Mouse (Mus musculus) embryo, embryonic 11.5 days (tissue): ENCODE data around the gene Marco.

Source experiments
- DNase-seq: peaks from one replicate; pipeline ENCODE4 v3.0.0-alpha.2; 2012; ENCODE audit warnings: low read depth, low spot score

Gene Marco

GRCm38 (mm10) chr1:120504924-120505323 is at the start of gene Marco:
Gene Marco, minus strand, starts transcription at chr1:120505024.
- no peak for DNase-seq

GRCm38 (mm10) chr1:120539506-120540029 is 34.7 kb upstream of the Marco start:
- no peak for DNase-seq

- DNase-seq = no peak
Measured at GRCm38 (mm10) chr1:120536998-120537397, 32.2 kb upstream of the Marco start.

- DNase-seq = no peak
Measured at GRCm38 (mm10) chr1:120535919-120536318, 31.1 kb upstream of the Marco start.

- DNase-seq = no peak
Measured at GRCm38 (mm10) chr1:120532321-120532916, 27.6 kb upstream of the Marco start.

GRCm38 (mm10) chr1:120531770-120532169 is 26.9 kb upstream of the Marco start:
- no peak for DNase-seq

- DNase-seq = no peak
Measured at GRCm38 (mm10) chr1:120529881-120530280, 25.1 kb upstream of the Marco start.

GRCm38 (mm10) chr1:120517618-120518017 is 12.8 kb upstream of the Marco start:
- DNase-seq = no peak

- no peak for DNase-seq
Measured at GRCm38 (mm10) chr1:120510311-120510710, 5.5 kb upstream of the Marco start.

- no peak for DNase-seq
Measured at GRCm38 (mm10) chr1:120508976-120509375, 4.2 kb upstream of the Marco start.

GRCm38 (mm10) chr1:120504046-120504710 is 646 bp downstream of the Marco start:
- no peak for DNase-seq

GRCm38 (mm10) chr1:120501496-120501895 is 3.3 kb downstream of the Marco start:
- no peak for DNase-seq

- no peak for DNase-seq
Measured at GRCm38 (mm10) chr1:120498036-120498435, 6.8 kb downstream of the Marco start.

GRCm38 (mm10) chr1:120480937-120481336 is 23.9 kb downstream of the Marco start:
- no peak for DNase-seq

GRCm38 (mm10) chr1:120474825-120475224 is 30.0 kb downstream of the Marco start:
- no peak for DNase-seq

- DNase-seq = peak; percentile 54
Measured at GRCm38 (mm10) chr1:120468891-120469290, 35.9 kb downstream of the Marco start.

- DNase-seq = no peak
Measured at GRCm38 (mm10) chr1:120467323-120467722, 37.5 kb downstream of the Marco start.

GRCm38 (mm10) chr1:120466751-120467150 is 38.1 kb downstream of the Marco start:
- DNase-seq = no peak

- DNase-seq = no peak
Measured at GRCm38 (mm10) chr1:120459032-120459431, 45.8 kb downstream of the Marco start.

GRCm38 (mm10) chr1:120458524-120458923 is 46.3 kb downstream of the Marco start:
- no peak for DNase-seq

GRCm38 (mm10) chr1:120451486-120452270 is 53.1 kb downstream of the Marco start:
- no peak for DNase-seq

GRCm38 (mm10) chr1:120449662-120450061 is 55.2 kb downstream of the Marco start:
- DNase-seq = no peak
